Mouse (Mus musculus) lung, embryonic 14.5 days (tissue): ENCODE measurements at regions not wholly inside any gene's neighbourhood (a gene's known extent, or its start where the extent isn't known, plus 50 kb on each side); places are given as distances from the start of the nearest gene placed in this dataset.
A peak's percentile ranks its signal among the peaks of the same experiment; 100 is the strongest.

Source experiments
- ATAC-seq: fragments of 200-750 bp; cut with Nextera tagmentation; 2 replicates; pipeline ENCODE4 v1.8.0; 2017; ENCODE audit warnings: mild to moderate bottlenecking, moderate TSS enrichment, moderate library complexity; ENCODE audit not compliant: insufficient read depth
- DNase-seq: peaks from one replicate; pipeline ENCODE4 v3.0.0-alpha.2; 2015
- H3K27ac ChIP-seq: fragments of 300-500 bp; sonication (generic); 2 replicates; pipeline ENCODE4 v1.5.1; 2014; ENCODE audit warnings: low read depth, mild to moderate bottlenecking, moderate library complexity
- H3K27me3 ChIP-seq: fragments of 300-500 bp; sonication (generic); 2 replicates; pipeline ENCODE4 v1.6.1; 2014; ENCODE audit warnings: low read length, control low read depth; ENCODE audit not compliant: insufficient read depth
- H3K36me3 ChIP-seq: fragments of 300-500 bp; sonication (generic); 2 replicates; pipeline ENCODE4 v1.6.1; 2014; ENCODE audit warnings: control low read depth; ENCODE audit not compliant: insufficient read depth
- H3K4me1 ChIP-seq: fragments of 300-500 bp; sonication (generic); 2 replicates; pipeline ENCODE4 v1.6.1; 2014; ENCODE audit warnings: antibody characterized with exemption, control low read depth; ENCODE audit not compliant: insufficient read depth
- H3K4me2 ChIP-seq: fragments of 300-500 bp; sonication (generic); 2 replicates; pipeline ENCODE4 v1.6.1; 2014; ENCODE audit warnings: mild to moderate bottlenecking
- H3K4me3 ChIP-seq: fragments of 300-500 bp; sonication (generic); 2 replicates; pipeline ENCODE4 v1.5.1; 2014; ENCODE audit warnings: low read depth, low read length
- H3K9ac ChIP-seq: fragments of 300-500 bp; sonication (generic); 2 replicates; pipeline ENCODE4 v1.6.1; 2014
- H3K9me3 ChIP-seq: fragments of 300-500 bp; sonication (generic); 2 replicates; pipeline ENCODE4 v1.6.1; 2016; ENCODE audit warnings: low read depth, low read length, control low read depth
- CTCF ChIP-seq: IDR thresholded peaks from 2 replicates; pipeline ENCODE4 v1.5.1; 2016; ENCODE audit warnings: antibody characterized with exemption, low read depth
- WGBS: fragments of 180-500 bp; shearing (Covaris S2); extraction: QIAGEN DNeasy Blood & Tissue Kit; methylation state at CpG from one replicate; pipeline ENCODE4 v1.1.7; 2014; 5-methylcytosine and 5-hydroxymethylcytosine counted together

- 60% methylated on average over 4 of the region's 4 CpGs for WGBS
- ATAC-seq: no peak
- H3K27ac ChIP-seq: no peak overlapping the region
- no peaks in the 10 kb centered on the region for H3K36me3 ChIP-seq
- no peaks in the 10 kb centered on the region for H3K4me1 ChIP-seq
- H3K27me3 ChIP-seq: no peaks in the 10 kb centered on the region
- TF ChIP-seq CTCF: no peak
- H3K4me3 ChIP-seq: no peak overlapping the region
- DNase-seq: no peak
- no peak overlapping the region for H3K4me2 ChIP-seq
- H3K9ac ChIP-seq: no peak overlapping the region
- H3K9me3 ChIP-seq: no peaks in the 10 kb centered on the region
Measured at GRCm38 (mm10) chr14:103434218-103434617, 78.9 kb upstream of the Scel start.

- 79% methylated on average over 3 of the region's 3 CpGs for WGBS
- no peak for ATAC-seq
- Histone ChIP-seq H3K4me2 (no peak overlapping the region), H3K9me3 (no peaks in the 10 kb centered on the region), H3K27ac (no peak overlapping the region), H3K4me1 (no peaks in the 10 kb centered on the region), H3K4me3 (no peak overlapping the region), H3K9ac (no peak overlapping the region), H3K27me3 (no peaks in the 10 kb centered on the region), H3K36me3 (no peaks in the 10 kb centered on the region)
- TF ChIP-seq CTCF: no peak
- no peak for DNase-seq
Measured at GRCm38 (mm10) chr14:103433106-103433505, 80.0 kb upstream of the Scel start.

- no peak for TF ChIP-seq CTCF
- WGBS: 83% methylated on average over 2 of the region's 2 CpGs
- no peaks in the 10 kb centered on the region for H3K27me3 ChIP-seq
- no peak overlapping the region for H3K9ac ChIP-seq
- H3K4me2 ChIP-seq: no peak overlapping the region
- H3K4me3 ChIP-seq: no peak overlapping the region
- ATAC-seq (no peak), DNase-seq (no peak)
- H3K9me3 ChIP-seq: no peaks in the 10 kb centered on the region
- H3K4me1 ChIP-seq: no peaks in the 10 kb centered on the region
- H3K36me3 ChIP-seq: no peaks in the 10 kb centered on the region
- no peak overlapping the region for H3K27ac ChIP-seq
Measured at GRCm38 (mm10) chr14:103427873-103428272, 81.3 kb upstream of the Mycbp2 start.

GRCm38 (mm10) chr14:103421305-103421822, 74.8 kb upstream of the Mycbp2 start:
- TF ChIP-seq CTCF: no peak
- Histone ChIP-seq H3K36me3 (no peaks in the 10 kb centered on the region), H3K4me1 (no peaks in the 10 kb centered on the region), H3K27me3 (no peaks in the 10 kb centered on the region), H3K4me2 (peak overlapping the region; percentile 45), H3K9ac (peak overlapping the region; percentile 18; the same call in 1 of the 2 replicates), H3K4me3 (no peak overlapping the region), H3K9me3 (no peaks in the 10 kb centered on the region), H3K27ac (peak overlapping the region; percentile 67)
- 55% methylated on average over 10 of the region's 10 CpGs for WGBS
- ATAC-seq (peak; percentile 93), DNase-seq (peak; percentile 86)

- Histone ChIP-seq H3K4me3 (no peak overlapping the region), H3K27me3 (no peaks in the 10 kb centered on the region), H3K27ac (no peak overlapping the region), H3K4me2 (no peak overlapping the region), H3K9me3 (no peaks in the 10 kb centered on the region), H3K4me1 (no peaks in the 10 kb centered on the region), H3K9ac (no peak overlapping the region), H3K36me3 (no peaks in the 10 kb centered on the region)
- no peak for TF ChIP-seq CTCF
- 83% methylated on average over 12 of the region's 12 CpGs for WGBS
- ATAC-seq (no peak), DNase-seq (no peak)
Measured at GRCm38 (mm10) chr14:103417110-103418061, 70.8 kb upstream of the Mycbp2 start.

GRCm38 (mm10) chr14:103404611-103405010, 58.0 kb upstream of the Mycbp2 start:
- Histone ChIP-seq H3K9ac (no peak overlapping the region), H3K27ac (no peak overlapping the region), H3K36me3 (no peaks in the 10 kb centered on the region), H3K27me3 (no peaks in the 10 kb centered on the region), H3K4me3 (no peak overlapping the region), H3K4me1 (no peaks in the 10 kb centered on the region), H3K4me2 (no peak overlapping the region), H3K9me3 (no peaks in the 10 kb centered on the region)
- TF ChIP-seq CTCF: no peak
- no peak for ATAC-seq
- DNase-seq: no peak
- WGBS: 79% methylated on average over 2 of the region's 2 CpGs

- DNase-seq: no peak
- Histone ChIP-seq H3K36me3 (no peaks in the 10 kb centered on the region), H3K27me3 (no peaks in the 10 kb centered on the region), H3K9ac (no peak overlapping the region), H3K4me2 (no peak overlapping the region), H3K4me3 (no peak overlapping the region), H3K9me3 (no peaks in the 10 kb centered on the region), H3K4me1 (no peaks in the 10 kb centered on the region), H3K27ac (no peak overlapping the region)
- ATAC-seq: no peak
- TF ChIP-seq CTCF: no peak
- WGBS: 73% methylated on average over 3 of the region's 3 CpGs
Measured at GRCm38 (mm10) chr14:103403054-103403453, 56.4 kb upstream of the Mycbp2 start.
